Mouse (Mus musculus): ENCODE measurements around the gene Olfr742.

DNA sequence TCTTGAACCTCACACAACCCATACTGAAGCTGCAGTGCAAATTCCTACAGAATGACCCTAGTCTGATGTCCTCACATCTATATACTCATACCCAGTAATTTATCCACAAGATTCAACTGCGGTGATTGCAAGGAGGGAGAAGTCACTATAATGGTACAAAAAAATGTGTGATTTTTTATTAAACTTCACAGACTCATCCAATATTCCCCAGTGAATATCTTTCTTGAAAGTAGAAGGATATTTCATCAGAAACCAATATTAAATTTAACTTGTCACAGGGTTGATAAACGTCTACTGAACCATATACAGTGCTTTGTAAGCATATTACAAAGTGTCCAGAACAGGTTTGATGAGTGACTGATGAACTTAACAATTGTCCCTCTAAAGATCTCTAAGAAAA lies 31.0 kb upstream of the Olfr742 start, which contains the start of gene Olfr741:
- TF ChIP-seq CTCF (conservative IDR thresholded peaks at IDR 0.05; ENCODE audit: low read length) (no peak), NANOG (IDR thresholded peaks at IDR 0.05; ENCODE audit: borderline replicate concordance, low read length) (no peak), POU5F1 (IDR thresholded peaks at IDR 0.05; ENCODE audit: borderline replicate concordance, low read length) (no peak)
